Mouse (Mus musculus) G1E (cell line): ENCODE data around the gene Reep1. TPM values are rescaled to one million over a fixed set of nuclear protein-coding genes. Genes with fewer than 3 reads are reported as not detected.

Source experiments
- ATAC-seq: 2 replicates; pipeline ENCODE4 v1.8.0; 2016; ENCODE audit warnings: mild to moderate bottlenecking; ENCODE audit not compliant: insufficient number of reproducible peaks, poor library complexity, low FRiP score, severe bottlenecking; ENCODE audit errors: extremely low read depth
- DNase-seq: peaks from one replicate; pipeline ENCODE4 v3.0.0; 2012; ENCODE audit warnings: low spot score
- H3K27me3 ChIP-seq: 2 replicates; pipeline ENCODE4 v1.6.1; 2012; ENCODE audit warnings: mild to moderate bottlenecking, low read length, inconsistent platforms; ENCODE audit not compliant: insufficient read depth
- H3K36me3 ChIP-seq: replicated peaks from 2 replicates; pipeline ENCODE3; 2012; ENCODE audit warnings: mild to moderate bottlenecking, inconsistent platforms
- H3K4me1 ChIP-seq: 2 replicates; pipeline ENCODE4 v1.6.1; 2012; ENCODE audit warnings: low read depth, low read length, inconsistent platforms, mixed read lengths; ENCODE audit not compliant: insufficient read depth
- H3K4me3 ChIP-seq: 2 replicates; pipeline ENCODE4 v1.5.1; 2012; ENCODE audit warnings: low read depth, mild to moderate bottlenecking, inconsistent platforms, low read length, moderate library complexity, mixed read lengths
- H3K9me3 ChIP-seq: replicated peaks from 2 replicates; pipeline ENCODE4 v1.6.1; 2012; ENCODE audit warnings: inconsistent platforms
- CTCF ChIP-seq: IDR thresholded peaks from 2 replicates; pipeline ENCODE4 v1.5.1; 2012; ENCODE audit warnings: low read depth, low read length, inconsistent platforms, mixed read lengths
- GATA1 ChIP-seq: IDR thresholded peaks from 2 replicates; pipeline ENCODE4 v1.6.1; 2012; ENCODE audit warnings: borderline replicate concordance, low read length, inconsistent platforms, mixed read lengths
- GATA2 ChIP-seq: IDR thresholded peaks from 2 replicates; pipeline ENCODE4 v1.6.1; 2012; ENCODE audit warnings: low read depth, low read length, inconsistent platforms, borderline replicate concordance
- POLR2AphosphoS5 ChIP-seq: IDR thresholded peaks from 2 replicates; pipeline ENCODE4 v1.6.1; 2012; ENCODE audit warnings: low read depth, low read length, inconsistent platforms; ENCODE audit not compliant: insufficient replicate concordance
- TAL1 ChIP-seq: conservative IDR thresholded peaks from 2 replicates; pipeline ENCODE4 v1.6.1; 2012; ENCODE audit warnings: low read depth, low read length, inconsistent platforms, mixed read lengths
- polyA plus RNA-seq: library from polyadenylated mRNA; stranded (reverse); fragments of >175 nt; gene quantifications from 2 replicates; pipeline ENCODE4 v1.2.3, GENCODE M21; 2012
- total RNA-seq, 2 experiments: library from RNA; stranded (forward) in 1 of 2; stranded (reverse) in 1 of 2; fragments of 200-1000 nt in 1 of 2; fragments of >200 nt in 1 of 2; fragmentation: Nextera tagmentation in 1 of 2; gene quantifications; 2 replicates each; pipeline ENCODE4 v1.2.3; 2014 to 2017

Reep1 gene
- total and polyA plus RNA-seq, 3 experiments: 0.16 TPM; not detected in 2

DNA sequence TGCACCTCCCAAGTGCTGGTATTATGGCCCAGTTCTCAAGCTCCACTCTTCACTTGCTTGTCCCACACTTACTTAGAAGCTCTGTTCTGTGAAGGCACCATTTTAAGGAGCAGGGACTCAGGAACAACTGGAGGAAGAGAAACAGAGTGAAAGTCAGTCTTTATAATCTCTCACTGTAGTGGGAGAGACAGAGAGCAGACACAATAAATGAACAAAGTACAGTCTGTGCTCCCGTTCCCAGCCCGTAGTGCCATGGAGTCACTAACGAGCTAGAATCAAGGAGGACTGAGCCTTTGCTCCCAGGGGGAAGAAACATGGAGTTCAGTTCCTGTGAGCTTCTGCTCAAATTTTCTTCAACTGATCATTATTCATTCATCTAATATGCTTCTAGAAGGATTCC lies 11.8 kb upstream of the Reep1 start:
- Histone ChIP-seq H3K36me3 (no peaks in the 10 kb centered on the region), H3K4me3 (no peak overlapping the region), H3K9me3 (no peaks in the 10 kb centered on the region), H3K27me3 (peaks cover 13% of the 10 kb centered on the region), H3K4me1 (peaks cover 2% of the 10 kb centered on the region; the same call in 1 of the 2 replicates)
- ATAC-seq: no peak
- DNase-seq: no peak
- TF ChIP-seq GATA2 (no peak), CTCF (no peak), POLR2AphosphoS5 (no peak), TAL1 (no peak), GATA1 (no peak)

DNA sequence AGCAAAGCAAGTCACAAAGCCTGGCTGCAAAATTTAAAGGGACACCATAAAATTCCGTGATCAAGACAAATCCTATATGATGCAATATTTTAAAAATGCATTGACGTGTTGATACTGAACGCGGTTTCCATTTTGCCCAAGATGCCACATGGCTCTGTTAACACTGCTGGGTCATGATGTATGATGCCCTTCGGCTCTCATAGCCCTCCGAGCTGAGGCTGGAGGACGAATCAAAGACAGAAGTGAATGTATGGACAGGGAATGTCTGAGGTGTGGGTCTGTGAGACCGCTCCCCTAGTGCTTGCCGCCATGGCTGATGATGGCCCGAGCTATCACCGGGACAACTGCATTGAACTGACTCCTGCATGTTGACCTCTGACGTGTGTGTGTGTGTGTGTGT lies 490 bp upstream of the Reep1 start:
- TF ChIP-seq POLR2AphosphoS5 (no peak), TAL1 (no peak), GATA1 (no peak), GATA2 (no peak), CTCF (no peak)
- H3K36me3 ChIP-seq: no peaks in the 10 kb centered on the region
- peaks cover 15% of the 10 kb centered on the region for H3K4me1 ChIP-seq
- H3K4me3 ChIP-seq: no peak overlapping the region
- ATAC-seq: no peak
- DNase-seq: no peak
- H3K27me3 ChIP-seq: peaks cover 35% of the 10 kb centered on the region
- peaks cover 7% of the 10 kb centered on the region for H3K9me3 ChIP-seq

DNA sequence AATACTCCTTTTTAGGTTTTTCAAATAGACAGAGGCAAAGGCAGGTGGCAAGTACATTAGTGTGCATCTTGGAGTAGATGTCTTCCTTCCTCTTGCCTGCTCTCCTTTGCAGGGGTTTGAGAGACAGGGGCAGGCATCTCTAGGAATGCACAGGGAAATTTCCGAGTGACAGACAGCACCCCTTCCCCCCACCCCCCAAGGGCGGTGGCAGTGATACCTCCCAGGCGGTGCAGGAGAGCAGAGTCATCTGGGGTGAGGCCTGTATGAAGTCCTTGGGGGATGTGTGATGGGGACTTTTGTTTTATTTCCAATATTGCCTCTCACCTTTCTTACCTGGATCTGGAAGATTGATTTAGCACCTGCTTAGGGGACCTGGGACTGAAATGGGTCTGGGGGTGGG lies 1.2 kb downstream of the Reep1 start:
- Histone ChIP-seq H3K36me3 (no peaks in the 10 kb centered on the region), H3K27me3 (peaks cover 37% of the 10 kb centered on the region), H3K4me3 (peak overlapping the region; percentile 64; the same call in 1 of the 2 replicates), H3K4me1 (peaks cover 15% of the 10 kb centered on the region), H3K9me3 (peaks cover 7% of the 10 kb centered on the region)
- no peak for TF ChIP-seq CTCF
- no peak for TF ChIP-seq POLR2AphosphoS5
- no peak for TF ChIP-seq GATA2
- no peak for TF ChIP-seq GATA1
- no peak for TF ChIP-seq TAL1
- ATAC-seq: no peak
- no peak for DNase-seq

DNA sequence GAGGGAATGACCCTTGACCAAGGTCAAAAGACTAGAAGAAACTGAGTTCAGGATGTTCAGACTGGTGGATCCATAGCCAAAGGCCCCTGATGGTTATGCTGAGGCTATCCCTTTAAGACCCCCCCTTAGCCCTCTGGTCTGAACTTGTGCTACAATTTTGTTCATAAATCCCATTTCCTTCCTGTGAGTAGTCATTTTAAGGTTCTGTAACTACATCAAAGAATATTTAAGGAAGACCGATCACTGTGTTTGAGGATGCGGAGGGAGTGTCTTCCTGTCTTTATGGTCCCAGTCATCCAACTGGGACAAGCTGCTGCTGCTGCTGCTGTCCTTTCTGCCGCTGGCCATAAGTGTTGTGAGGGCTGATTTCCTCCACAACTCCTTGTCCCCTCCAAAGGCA lies 3.0 kb downstream of the Reep1 start:
- peaks cover 40% of the 10 kb centered on the region for H3K27me3 ChIP-seq
- TF ChIP-seq GATA2 (no peak), GATA1 (no peak), TAL1 (no peak), CTCF (no peak), POLR2AphosphoS5 (no peak)
- peaks cover 19% of the 10 kb centered on the region for H3K4me1 ChIP-seq

DNA sequence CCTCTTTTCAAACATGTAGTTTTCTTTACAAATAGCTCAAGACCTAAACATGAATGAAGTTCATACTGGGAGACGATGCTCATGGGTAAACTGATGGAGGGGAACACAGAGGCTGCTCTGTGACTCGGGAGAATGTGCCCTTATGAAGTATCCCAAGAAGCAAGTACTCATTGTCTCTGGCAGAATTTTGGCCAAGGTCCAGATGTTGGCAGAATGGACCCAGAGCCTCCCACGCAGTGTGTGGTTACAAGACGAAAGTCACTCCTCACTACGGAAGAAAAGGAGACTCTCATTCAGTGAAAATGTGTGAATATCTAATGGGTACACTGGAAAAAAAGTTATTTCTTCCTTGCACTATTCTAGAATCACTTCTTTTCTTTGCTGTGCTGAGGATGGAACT lies 3.8 kb downstream of the Reep1 start:
- Histone ChIP-seq H3K4me1 (peaks cover 23% of the 10 kb centered on the region), H3K9me3 (peaks cover 7% of the 10 kb centered on the region), H3K4me3 (no peak overlapping the region), H3K27me3 (peaks cover 42% of the 10 kb centered on the region), H3K36me3 (no peaks in the 10 kb centered on the region)
- DNase-seq: no peak
- no peak for ATAC-seq
- TF ChIP-seq CTCF (no peak), GATA2 (no peak), TAL1 (no peak), POLR2AphosphoS5 (no peak)

More for the DNA sequence above, 3.0 kb downstream of the Reep1 start:
- no peak for DNase-seq
- no peak for ATAC-seq
- Histone ChIP-seq H3K36me3 (no peaks in the 10 kb centered on the region), H3K9me3 (peaks cover 7% of the 10 kb centered on the region), H3K4me3 (no peak overlapping the region)

DNA sequence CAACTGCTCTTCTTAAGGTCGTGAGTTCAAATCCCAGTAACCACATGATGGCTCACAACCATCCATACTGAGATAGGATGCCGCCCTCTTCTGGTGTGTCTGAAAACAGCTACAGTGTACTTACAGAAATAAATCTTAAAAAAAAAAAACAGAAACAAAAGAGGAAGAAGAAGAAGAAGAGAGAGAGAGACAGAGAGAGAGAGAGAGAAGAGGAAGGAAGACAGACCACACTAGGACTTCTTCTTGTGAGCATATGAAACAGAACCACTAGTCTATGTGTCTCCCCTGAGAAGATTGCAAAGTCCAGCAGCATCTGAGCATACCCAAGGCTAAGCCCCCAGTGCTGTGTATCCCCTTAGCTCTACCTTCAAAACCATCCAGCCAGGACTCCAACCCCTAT lies 6.2 kb downstream of the Reep1 start:
- Histone ChIP-seq H3K4me1 (peaks cover 25% of the 10 kb centered on the region), H3K9me3 (no peaks in the 10 kb centered on the region), H3K27me3 (peaks cover 25% of the 10 kb centered on the region), H3K4me3 (no peak overlapping the region), H3K36me3 (no peaks in the 10 kb centered on the region)
- ATAC-seq (no peak), DNase-seq (no peak)
- TF ChIP-seq POLR2AphosphoS5 (no peak), CTCF (no peak), TAL1 (no peak), GATA2 (no peak), GATA1 (no peak)

DNA sequence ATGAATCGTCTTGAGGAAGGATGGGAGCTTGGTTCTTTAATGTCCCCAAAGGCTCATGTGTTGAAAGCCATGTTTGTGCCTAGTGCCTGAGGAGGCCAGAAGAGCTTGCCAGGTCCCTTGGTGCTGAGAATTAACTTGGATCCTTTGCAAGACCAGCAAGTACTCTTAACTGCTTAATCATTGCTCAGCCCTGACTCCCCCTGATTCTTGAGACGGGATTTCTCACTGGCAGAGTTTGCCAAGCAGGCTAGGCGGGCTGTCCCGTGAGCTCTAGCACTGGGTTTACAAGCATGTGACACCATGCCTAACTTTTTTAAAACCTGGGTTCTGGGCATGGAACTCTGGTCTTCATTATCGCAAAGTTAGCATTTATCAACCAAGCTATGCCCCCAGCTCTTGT lies 7.6 kb downstream of the Reep1 start:
- ATAC-seq: no peak
- no peaks in the 10 kb centered on the region for H3K9me3 ChIP-seq
- H3K27me3 ChIP-seq: peaks cover 15% of the 10 kb centered on the region
- no peaks in the 10 kb centered on the region for H3K36me3 ChIP-seq
- no peak for DNase-seq
- no peak overlapping the region for H3K4me3 ChIP-seq
- TF ChIP-seq POLR2AphosphoS5 (no peak), CTCF (no peak)
- peaks cover 33% of the 10 kb centered on the region for H3K4me1 ChIP-seq
